Mouse (Mus musculus) thymus, postnatal 25 days (tissue): ENCODE measurements around the gene Elf2.
"Not testable (repeated sequence)": the region's sequence is repeated elsewhere in the genome, so short reads cannot be mapped to it uniquely, and the experiment has no call there.

Experiments used
- DNase-seq: peaks from one replicate; pipeline ENCODE4 v3.0.0; 2022

Elf2 gene

DNA sequence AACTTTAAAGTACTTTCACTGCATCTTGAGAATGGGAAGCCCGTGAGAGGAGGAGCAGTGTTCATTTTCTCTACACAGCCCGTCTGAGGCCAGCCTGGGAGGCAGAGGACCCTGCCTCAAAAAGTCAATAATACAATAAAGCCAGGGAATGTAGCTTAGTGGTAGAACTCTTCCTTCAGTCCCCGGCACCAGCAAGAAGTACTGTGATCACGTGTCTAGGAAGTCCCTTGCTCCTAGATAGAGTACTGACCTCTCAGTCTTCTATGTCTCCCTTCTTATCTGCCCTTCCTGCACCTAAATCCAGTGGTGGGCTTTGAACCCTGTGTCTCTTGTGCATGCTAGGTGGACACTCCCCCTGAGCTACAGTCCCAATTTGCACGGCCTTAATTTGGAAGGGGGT, 109.6 kb downstream of the Elf2 start:
- no peak for DNase-seq

DNA sequence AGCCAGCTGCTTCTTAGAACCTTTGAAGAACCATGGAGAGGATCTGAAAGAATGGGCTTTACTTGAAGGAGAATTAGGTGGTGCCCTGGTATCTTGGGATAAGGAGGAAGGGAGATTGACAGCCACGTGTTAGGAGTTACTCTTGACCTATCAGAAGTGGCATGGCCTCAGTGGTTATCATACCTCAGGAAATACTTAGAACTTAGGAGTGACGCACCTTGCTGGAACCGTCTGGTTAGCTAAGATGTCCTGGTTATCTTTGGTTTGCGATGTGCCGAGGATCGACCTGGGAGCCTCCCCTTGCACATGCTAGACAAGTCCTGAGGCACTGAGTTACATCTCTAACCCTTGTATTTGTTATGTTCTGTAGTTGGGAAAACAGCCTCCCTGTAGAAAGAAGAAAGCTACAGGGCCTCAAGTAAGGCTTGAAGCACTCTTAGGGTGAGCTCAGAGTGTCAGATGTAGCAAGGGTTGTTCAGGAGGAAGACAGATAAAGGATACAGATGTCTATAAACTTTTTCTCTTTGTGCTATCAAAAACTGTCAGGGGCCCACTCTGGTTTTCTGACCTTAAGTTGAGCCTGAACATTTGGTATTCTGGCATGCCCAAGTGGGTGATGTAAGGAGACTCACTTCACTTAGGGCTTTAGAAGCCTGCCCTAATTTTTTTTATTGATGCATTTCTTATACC, 110.2 kb downstream of the Elf2 start:
- DNase-seq: no peak

- DNase-seq: no peak
These were observed 111.2 kb downstream of the Elf2 start for GRCm38 (mm10) chr3:51229226-51229625.

GRCm38 (mm10) chr3:51228821-51229205, 111.7 kb downstream of the Elf2 start:
- DNase-seq: no peak

DNA sequence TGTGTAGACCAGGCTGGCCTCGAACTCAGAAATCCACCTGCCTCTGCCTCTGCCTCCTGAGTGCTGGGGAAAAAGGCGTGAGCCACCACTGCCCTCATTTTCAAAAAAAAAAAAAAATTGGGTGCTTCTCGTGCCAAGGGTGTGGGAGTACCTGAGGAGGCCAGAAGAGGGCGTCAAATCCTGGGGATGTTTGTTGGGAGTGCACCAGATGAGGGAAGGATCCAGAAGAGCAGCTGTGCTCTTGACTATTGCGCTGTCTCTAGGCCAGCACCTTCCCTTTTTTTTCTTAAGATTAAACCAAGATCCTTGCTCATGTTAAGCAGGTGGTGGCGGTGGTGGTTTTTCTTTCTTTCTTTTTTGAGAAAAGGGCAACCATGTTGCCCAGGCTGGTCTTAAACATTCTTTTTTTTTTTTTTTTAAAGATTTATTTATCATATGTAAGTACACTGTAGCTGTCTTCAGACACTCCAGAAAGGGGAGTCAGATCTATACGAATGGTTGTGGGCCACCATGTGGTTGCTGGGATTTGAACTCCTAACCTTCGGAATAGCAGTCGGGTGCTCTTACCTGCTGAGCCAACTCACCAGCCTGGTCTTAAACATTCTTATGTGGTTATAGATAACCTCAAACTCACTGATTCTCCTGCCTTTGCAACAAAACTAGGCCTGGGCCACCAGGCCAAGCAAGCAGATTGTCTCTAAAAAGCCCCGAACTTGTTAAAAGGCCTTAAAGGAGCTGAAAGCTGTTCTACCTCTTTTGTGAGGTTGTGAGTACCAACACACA, 112.2 kb downstream of the Elf2 start:
- peak; percentile 55 for DNase-seq

- DNase-seq: peak; percentile 17
These were observed 113.9 kb downstream of the Elf2 start for GRCm38 (mm10) chr3:51226601-51227000.

DNA sequence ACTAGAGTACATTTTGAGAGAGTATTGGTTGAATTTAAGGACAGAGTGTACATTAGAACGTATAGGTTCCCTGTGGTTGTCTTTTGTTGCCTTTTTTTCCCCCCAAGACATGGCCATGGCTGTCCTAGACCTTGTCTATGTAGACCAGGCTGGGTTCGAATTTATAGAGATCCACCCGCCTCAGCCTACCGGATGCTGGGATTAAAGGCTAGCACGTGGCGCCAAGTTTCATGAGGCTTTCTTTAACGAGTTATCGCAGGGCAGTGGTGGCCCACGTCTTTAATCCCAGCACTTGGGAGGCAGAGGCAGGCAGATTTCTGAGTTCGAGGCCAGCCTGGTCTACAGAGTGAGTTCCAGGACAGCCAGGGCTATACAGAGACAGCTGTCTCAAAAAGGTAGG, 114.5 kb downstream of the Elf2 start:
- DNase-seq: no peak

DNA sequence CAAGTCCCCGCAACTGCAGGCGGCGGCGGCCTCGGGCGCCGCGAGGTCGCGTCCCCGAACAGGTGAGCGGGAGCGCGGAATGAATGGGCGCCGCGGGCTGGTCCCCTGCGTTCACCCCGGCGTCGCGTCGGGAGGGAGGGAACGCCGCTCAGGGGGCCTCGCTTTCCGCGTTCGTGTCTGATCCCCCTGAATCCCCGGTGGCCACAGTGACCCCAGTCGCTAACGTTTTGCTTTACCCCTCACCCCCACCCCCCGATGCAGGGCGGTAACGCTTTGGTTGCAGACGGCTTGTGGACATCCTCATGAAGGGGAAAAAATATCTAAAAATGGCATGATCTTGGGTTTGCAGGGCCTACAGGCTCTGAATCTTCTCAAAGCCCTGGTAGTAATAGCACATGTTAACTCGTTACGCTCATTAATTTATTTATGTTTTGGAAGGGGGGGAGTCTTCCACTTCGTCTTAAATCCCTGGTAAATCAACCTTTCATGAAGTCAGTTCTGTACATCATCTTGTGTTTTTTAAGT, 115.2 kb downstream of the Elf2 start:
- DNase-seq: no peak

DNA sequence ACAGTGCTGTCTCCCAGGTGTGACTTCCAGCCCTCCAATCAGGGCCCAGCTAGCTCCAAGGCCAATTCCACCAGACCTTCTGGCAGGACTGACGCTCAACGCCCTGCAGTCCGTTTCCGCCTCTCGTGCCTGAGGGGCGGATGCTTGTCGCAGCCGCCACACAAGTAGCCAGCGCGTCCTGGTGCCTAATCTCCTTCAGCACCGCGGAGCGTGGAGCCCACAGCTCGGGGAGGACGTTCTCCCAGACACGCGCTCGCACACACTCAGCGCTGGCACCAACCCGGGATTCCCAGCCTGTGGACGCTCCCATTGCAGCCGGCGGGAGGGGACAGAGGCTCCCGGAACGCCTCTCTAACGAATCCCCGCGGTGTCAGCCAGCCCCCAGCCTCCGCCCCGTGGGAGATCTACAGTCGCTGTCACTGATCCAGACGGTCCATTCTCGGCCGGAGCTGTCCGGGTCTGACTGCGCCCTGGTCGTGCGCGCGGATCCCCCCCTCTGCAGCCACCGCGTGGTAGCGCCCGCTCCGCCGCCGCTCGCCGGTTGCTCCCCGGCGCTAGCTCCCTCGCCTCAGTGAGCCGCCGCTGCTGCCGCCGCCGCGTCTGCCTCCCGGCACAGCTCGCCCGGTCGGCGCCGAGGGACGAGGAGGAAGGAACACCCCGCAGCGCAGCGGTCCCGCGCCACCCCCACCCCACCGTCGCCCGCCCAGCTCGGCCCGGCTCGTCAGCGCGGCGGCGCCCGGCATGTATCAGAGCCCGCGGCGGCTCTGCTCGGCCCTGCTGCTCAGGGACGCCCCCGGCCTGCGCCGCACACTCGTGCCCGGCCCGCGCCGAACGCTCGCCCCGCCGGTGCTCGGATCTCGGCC, 115.9 kb downstream of the Elf2 start, which contains the start of gene Noct:
Gene Noct (plus strand): TSS at position 85 of the 863 bp plus-strand sequence.
- peak; percentile 87 for DNase-seq

GRCm38 (mm10) chr3:51223556-51223955, 116.9 kb downstream of the Elf2 start:
- no peak for DNase-seq

GRCm38 (mm10) chr3:51222834-51223460, 117.5 kb downstream of the Elf2 start:
- DNase-seq: no peak

DNA sequence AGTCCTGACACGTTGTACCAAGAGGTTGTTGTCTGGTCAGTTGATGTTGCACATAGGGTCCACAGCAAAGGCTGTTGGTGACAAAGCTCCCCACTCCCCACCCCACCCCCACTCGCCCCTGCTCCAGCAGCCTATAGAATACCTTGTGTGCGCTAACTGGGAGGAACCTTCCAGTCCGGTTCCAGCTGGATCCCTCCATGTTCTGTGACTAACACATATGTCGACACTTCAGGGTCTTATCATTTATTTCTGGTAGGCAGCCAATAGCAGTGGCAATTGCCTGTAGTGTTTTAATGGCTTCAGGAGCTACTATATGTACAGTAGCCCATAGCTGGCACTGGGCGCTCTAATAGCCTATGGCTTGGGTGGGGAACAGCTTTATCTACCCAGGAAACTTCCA, 118.2 kb downstream of the Elf2 start:
- DNase-seq: no peak

DNA sequence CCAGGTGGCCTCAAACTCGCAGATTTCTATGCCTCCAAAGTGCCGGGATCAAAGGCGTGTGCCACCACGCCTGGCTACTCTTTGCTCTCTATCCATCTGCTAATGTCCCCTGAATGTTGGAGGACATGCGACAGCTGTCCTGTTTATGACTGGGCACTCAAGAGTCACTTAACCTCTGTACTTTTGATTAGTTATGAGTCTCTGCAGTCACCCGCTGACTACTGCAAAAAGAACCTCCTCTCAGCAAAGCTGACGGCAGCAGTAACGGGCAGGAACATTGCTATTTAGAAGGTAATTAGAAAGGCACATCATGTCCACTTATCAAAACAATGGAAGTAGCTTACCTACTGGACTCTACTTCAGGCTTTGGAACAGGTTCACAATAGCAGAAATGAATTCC, 118.6 kb downstream of the Elf2 start:
- DNase-seq: no peak

DNA sequence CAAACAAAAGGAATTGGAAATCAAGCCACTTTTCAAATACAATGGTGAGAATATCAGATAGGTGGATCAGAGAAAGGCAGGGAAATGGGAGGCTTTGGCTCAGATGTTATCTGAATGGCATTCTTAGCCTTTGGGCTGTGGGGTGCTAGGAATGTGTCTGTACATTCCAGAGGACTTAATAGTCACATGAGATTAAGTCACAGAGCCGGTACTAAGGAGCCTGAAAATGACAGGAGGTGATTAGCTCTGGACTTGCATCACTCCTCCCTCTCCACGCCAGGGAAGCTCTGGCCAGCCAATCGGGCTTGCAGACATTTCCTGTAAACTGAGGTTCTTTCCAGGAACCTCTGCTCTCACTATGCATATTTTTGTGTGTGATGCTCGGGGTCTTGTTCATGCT, 119.6 kb downstream of the Elf2 start:
- DNase-seq: no peak

DNA sequence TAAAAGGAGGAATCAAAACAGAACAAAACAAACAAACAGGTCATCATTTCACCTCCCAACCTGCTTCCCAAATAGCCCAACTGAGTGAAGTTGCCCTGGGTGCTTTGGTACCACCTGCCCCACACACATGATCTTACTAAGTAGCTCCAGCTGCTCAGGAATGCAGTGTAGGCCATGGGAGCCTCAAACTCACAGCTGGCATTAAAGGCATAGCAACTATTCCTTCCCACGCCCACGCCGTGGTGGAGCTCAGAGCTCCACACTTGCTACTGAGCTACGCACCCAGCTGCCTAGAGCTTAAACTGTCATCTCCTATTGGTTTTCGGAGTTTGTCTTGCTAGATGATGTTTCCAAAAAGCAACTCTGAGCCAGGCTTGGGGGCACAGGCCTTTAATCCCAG, 121.2 kb downstream of the Elf2 start:
- no peak for DNase-seq

DNA sequence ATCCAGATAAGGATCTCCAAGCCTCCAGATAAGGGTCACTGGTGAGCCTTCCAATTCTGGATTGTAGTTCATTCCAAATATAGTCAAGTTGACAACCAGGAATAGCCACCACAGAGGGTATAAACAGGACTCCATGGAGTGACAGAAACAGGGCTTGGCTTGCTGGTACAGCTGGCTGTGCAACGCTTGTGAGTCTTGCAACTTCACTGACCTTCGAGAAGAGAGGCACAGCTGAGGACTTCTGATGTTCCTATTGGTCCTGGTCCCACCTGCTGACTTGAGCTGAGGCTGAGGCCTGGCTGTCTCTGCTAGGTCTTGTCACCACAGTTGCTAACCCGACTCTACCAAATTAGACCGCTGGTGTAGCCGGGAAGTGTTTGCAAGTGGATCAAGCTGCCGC, 122.1 kb downstream of the Elf2 start:
- DNase-seq: not testable (repeated sequence)

GRCm38 (mm10) chr3:51216351-51216750, 124.1 kb downstream of the Elf2 start:
- not testable (repeated sequence) for DNase-seq

- no peak for DNase-seq
These were observed 124.8 kb downstream of the Elf2 start for GRCm38 (mm10) chr3:51215681-51216080.

DNA sequence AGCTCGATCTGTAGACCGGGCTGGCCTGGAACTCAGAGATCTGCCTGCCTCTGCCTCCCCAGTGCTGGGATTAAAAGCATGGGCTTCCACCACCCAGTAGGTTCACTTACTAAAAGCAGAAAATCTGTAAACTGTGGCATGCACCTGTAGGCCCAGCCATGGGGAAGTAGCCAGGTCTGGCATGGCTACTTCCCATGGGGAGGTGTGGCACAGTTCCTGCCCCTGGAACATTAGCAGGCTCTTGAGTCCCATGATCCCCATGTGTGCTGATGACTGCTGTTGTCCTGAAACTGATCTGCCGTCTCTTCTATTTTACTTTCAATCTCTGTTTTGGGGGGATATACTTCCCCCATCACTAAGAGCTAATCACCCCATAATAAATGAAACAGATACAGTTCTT, 127.4 kb downstream of the Elf2 start:
- DNase-seq: no peak

DNA sequence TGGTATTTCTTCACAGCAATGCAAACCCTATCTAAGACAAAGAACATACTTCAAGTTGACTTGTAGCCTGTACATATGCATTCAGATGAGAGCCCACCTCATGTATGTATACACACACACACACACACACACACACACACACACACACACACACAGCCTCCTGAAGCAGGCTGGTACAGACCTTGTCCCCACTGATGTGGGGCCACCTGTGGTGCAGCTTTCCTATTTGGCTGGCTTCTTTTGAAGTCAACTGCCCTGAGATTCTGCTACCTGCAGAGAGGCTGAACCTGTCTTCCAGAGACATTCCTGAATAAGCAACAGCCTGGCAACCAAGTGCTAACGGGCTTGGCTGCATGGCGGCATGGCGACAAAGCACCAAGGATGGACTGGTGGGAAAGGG, 130.0 kb downstream of the Elf2 start:
- no peak for DNase-seq

DNA sequence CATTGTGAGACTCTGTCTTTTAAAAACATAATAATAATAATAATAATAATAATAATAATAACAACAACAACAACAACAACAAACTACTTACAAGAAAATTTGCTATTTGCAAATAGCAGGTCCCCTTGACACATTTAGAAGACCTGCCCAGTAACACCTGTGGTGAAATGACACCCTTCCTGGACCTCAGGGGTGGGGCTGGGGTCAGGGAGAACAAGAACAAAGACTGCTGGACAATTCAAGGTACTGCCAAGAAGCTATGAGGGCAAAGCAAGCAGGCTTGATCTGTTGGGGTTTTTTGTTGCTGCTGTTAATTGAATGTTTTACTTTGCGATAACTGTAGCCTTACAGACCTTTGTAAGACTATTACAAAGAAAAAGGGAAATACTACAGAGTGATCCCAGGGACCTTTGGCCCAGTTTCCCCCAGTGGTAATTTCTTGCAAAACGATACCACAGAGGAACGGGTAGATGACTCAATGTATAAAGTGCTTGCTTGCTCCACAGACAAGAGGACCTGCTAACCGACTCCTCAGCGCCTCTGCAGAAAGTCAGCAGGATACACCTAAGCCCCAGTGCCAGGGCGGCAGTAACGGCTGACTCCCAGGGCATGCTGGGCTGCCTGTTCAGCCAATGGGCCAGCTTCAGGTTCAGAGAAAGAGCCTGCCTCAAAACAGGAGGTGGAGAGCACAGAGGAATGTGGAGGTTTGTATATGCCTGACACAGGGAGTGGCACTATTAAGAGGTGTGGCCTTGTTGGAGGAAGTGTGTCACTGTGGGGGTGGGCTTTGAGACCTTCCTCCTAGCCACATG, 130.8 kb downstream of the Elf2 start:
- no peak for DNase-seq

- no peak for DNase-seq
These were observed 131.8 kb downstream of the Elf2 start for GRCm38 (mm10) chr3:51208633-51209032.
